Mouse (Mus musculus) small intestine, adult 2 months (tissue): Measurements from ENCODE around the gene Igfn1.

ENCODE experiments used
- CTCF ChIP-seq: fragments of 200-500 bp; IDR thresholded peaks from 2 replicates; pipeline ENCODE4 v1.5.1; 2012; ENCODE audit warnings: low read depth, mild to moderate bottlenecking, control low read depth, inconsistent platforms, low read length, moderate library complexity, mixed read lengths; ENCODE audit not compliant: insufficient replicate concordance, insufficient read length; ENCODE audit errors: extremely low read depth
- POLR2A ChIP-seq: fragments of 200-500 bp; IDR thresholded peaks from 2 replicates; pipeline ENCODE4 v1.6.1; 2012; ENCODE audit warnings: low read depth, mild to moderate bottlenecking, control low read depth, inconsistent platforms, low read length, moderate library complexity

DNA sequence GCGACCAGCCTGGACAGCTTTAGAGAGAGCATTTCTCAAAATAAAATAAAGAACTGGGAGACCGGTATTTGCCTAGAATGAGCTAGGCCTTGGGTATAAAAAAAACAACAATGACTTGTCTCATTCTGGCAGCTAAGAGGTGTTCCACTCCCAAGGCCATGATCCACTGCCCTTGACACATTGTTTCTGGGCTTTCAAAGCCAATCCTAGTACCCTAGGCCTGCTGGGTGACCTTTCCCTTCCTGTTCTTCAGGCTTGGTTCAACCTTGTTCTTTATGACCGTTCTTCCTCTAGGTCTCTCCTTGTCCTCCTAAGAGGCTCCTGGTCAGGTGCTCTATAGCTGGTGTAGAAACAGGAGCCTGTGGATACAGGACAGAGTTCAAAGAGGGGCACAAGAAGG lies 33.6 kb downstream of the Igfn1 start:
- no peak for TF ChIP-seq CTCF
- TF ChIP-seq POLR2A: no peak
